In genomic region chr15:12795457-12795894, GRCm38 (mm10) we compare ENCODE assay signal across 9 mouse cellular contexts. TPM values are rescaled to one million over a fixed set of nuclear protein-coding genes. Genes with fewer than 3 reads are reported as not detected.
DNase-seq lines count a peak whose midpoint lies in the region; ATAC-seq lines count a peak whose summit lies in the region.
"Had no signal": no experiment of that assay in that cellular context is flagged by ENCODE, and none has a peak within 500 bp of the region (broad histone marks: within the 10 kb centered on the region; RNA-seq: fewer than 3 reads in every experiment).

No protein-coding gene starts in this region.

- peak; percentile 68 for DNase-seq in heart, adult 8-10 months (ENCODE audit: low spot score)
- DNase-seq in heart, postnatal 25 days (ENCODE audit: low spot score), result no peak
- peak; percentile 49 for DNase-seq in embryonic facial prominence, embryonic 10.5 days (ENCODE audit: low spot score)
- peak; percentile 36 to 78 for DNase-seq in layer of hippocampus, postnatal 14 days (ENCODE audit: low spot score in 2 of 2)
- peak; percentile 14 to 56 for DNase-seq in spleen, postnatal 10 days (ENCODE audit: low spot score in 2 of 2)

- WGBS in embryonic facial prominence, embryonic 10.5 days, result 5% methylated on average over 2 of the region's 2 CpGs
- WGBS in hindbrain, embryonic 15.5 days, result 3% methylated on average over 2 of the region's 2 CpGs
- WGBS in midbrain, embryonic 13.5 days, result 3% methylated on average over 2 of the region's 2 CpGs

- no peaks in the 10 kb centered on the region for H3K36me3 ChIP-seq in embryonic facial prominence, embryonic 10.5 days (replicated peaks)
- no peaks in the 10 kb centered on the region for H3K36me3 ChIP-seq in hindbrain, embryonic 15.5 days
- H3K36me3 ChIP-seq in midbrain, embryonic 13.5 days, result no peaks in the 10 kb centered on the region

- H3K9me3 ChIP-seq in embryonic facial prominence, embryonic 10.5 days, result no peaks in the 10 kb centered on the region
- H3K9me3 ChIP-seq in hindbrain, embryonic 15.5 days, result no peaks in the 10 kb centered on the region
- no peaks in the 10 kb centered on the region for H3K9me3 ChIP-seq in midbrain, embryonic 13.5 days

- no peak overlapping the region for H3K4me2 ChIP-seq in hindbrain, embryonic 15.5 days
- H3K4me2 ChIP-seq in midbrain, embryonic 13.5 days (replicated peaks), result no peak overlapping the region

- H3K27me3 ChIP-seq in embryonic facial prominence, embryonic 10.5 days (replicated peaks; ENCODE audit: low read depth, poor library complexity, severe bottlenecking), result 0 out of 2 replicates have a peak, but pooled peaks cover 3% of the 10 kb centered on the region
- no peaks in the 10 kb centered on the region for H3K27me3 ChIP-seq in hindbrain, embryonic 15.5 days
- H3K27me3 ChIP-seq in midbrain, embryonic 13.5 days, result no peaks in the 10 kb centered on the region

- no peaks in the 10 kb centered on the region for H3K4me1 ChIP-seq in embryonic facial prominence, embryonic 10.5 days
- H3K4me1 ChIP-seq in hindbrain, embryonic 15.5 days (replicated peaks), result no peaks in the 10 kb centered on the region
- H3K4me1 ChIP-seq in midbrain, embryonic 13.5 days (replicated peaks), result peaks cover 6% of the 10 kb centered on the region

- H3K9ac ChIP-seq in hindbrain, embryonic 15.5 days, result no peak overlapping the region
- no peak overlapping the region for H3K9ac ChIP-seq in midbrain, embryonic 13.5 days (replicated peaks)

- peak; percentile 84 for ATAC-seq in activated CD4-positive, CD25-positive, alpha-beta regulatory T cell, adult 4 months
- ATAC-seq in hindbrain, embryonic 15.5 days (ENCODE audit: low FRiP score, low read depth), result peak; percentile 64
- peak; percentile 69 for ATAC-seq in midbrain, embryonic 13.5 days

- intact Hi-C loops in heart, postnatal 25 days (cut with DNase I), result loop anchor here (1.0 to 10.0 kb wide), 3 partner anchors 209 to 601 kb away; no protein-coding TSS in a partner anchor

- no peak overlapping the region for H3K27ac ChIP-seq in embryonic facial prominence, embryonic 10.5 days (replicated peaks)
- H3K27ac ChIP-seq in hindbrain, embryonic 15.5 days (replicated peaks), result no peak overlapping the region
- no peak overlapping the region for H3K27ac ChIP-seq in midbrain, embryonic 13.5 days
- H3K27ac ChIP-seq: macrophage had no signal

- no peak overlapping the region for H3K4me3 ChIP-seq in embryonic facial prominence, embryonic 10.5 days
- no peak overlapping the region for H3K4me3 ChIP-seq in hindbrain, embryonic 15.5 days
- H3K4me3 ChIP-seq in midbrain, embryonic 13.5 days (replicated peaks), result no peak overlapping the region

RNA-seq across cellular contexts. Expression of gene 6030458C11Rik, which starts 29.0 kb away (rescaled TPM):
- 10 to 100 TPM; 13.7 to 15.1 (median 14.3) TPM for total RNA-seq in heart, adult 8-10 months (2022)
- 10 to 100 TPM; 12.6 to 13.5 TPM for total RNA-seq in heart, postnatal 25 days (2021)
- polyA plus RNA-seq in activated CD4-positive, CD25-positive, alpha-beta regulatory T cell, adult 4 months (2017; shearing (Covaris generic)), result 10 to 100 TPM; 31.4 to 34.2 TPM
- polyA plus RNA-seq in embryonic facial prominence, embryonic 10.5 days (2016; fragmentation: Nextera tagmentation; extraction: Ambion mirVana), result 49.5 and 50.5 TPM in 2 replicates
- 32.8 and 34.4 TPM in 2 replicates for polyA plus RNA-seq in hindbrain, embryonic 15.5 days (2015; fragmentation: Nextera tagmentation; extraction: Ambion mirVana)
- 10 to 100 TPM; 24.3 to 25.8 TPM for total RNA-seq in layer of hippocampus, postnatal 14 days (2021)
- 36.3 and 38.7 TPM in 2 replicates for polyA plus RNA-seq in midbrain, embryonic 13.5 days (2015; fragmentation: Nextera tagmentation; extraction: Ambion mirVana)

RNA-seq across cellular contexts. Expression of gene Drosha, which starts 29.1 kb away (rescaled TPM):
- total RNA-seq in heart, adult 8-10 months (2022), result 10 to 100 TPM; 33.7 to 42.1 (median 38.8) TPM
- total RNA-seq in heart, postnatal 25 days (2021), result 10 to 100 TPM; 35.2 to 35.8 TPM
- polyA plus RNA-seq in activated CD4-positive, CD25-positive, alpha-beta regulatory T cell, adult 4 months (2017; shearing (Covaris generic)), result 10 to 100 TPM; 12.0 to 15.7 TPM
- 82.0 and 86.2 TPM in 2 replicates for polyA plus RNA-seq in embryonic facial prominence, embryonic 10.5 days (2016; fragmentation: Nextera tagmentation; extraction: Ambion mirVana)
- polyA plus RNA-seq in hindbrain, embryonic 15.5 days (2015; fragmentation: Nextera tagmentation; extraction: Ambion mirVana), result 47.2 and 51.4 TPM in 2 replicates
- 10 to 100 TPM; 82.3 to 87.7 TPM for total RNA-seq in layer of hippocampus, postnatal 14 days (2021)
- polyA plus RNA-seq in midbrain, embryonic 13.5 days (2015; fragmentation: Nextera tagmentation; extraction: Ambion mirVana), result 54.1 and 57.7 TPM in 2 replicates

RNA-seq across cellular contexts. Expression of gene Pdzd2, which starts 55.8 kb away (rescaled TPM):
- total RNA-seq in heart, adult 8-10 months (2022), result 10 to 100 TPM; 65.7 to 97.5 (median 80.6) TPM
- 100 to 1,000 TPM in 1 of 2 experiments, 10 to 100 TPM in 1; 93.0 to 118 TPM for total RNA-seq in heart, postnatal 25 days (2021)
- polyA plus RNA-seq in activated CD4-positive, CD25-positive, alpha-beta regulatory T cell, adult 4 months (2017; shearing (Covaris generic)), result under 1 TPM; 0.17 to 0.26 TPM
- polyA plus RNA-seq in embryonic facial prominence, embryonic 10.5 days (2016; fragmentation: Nextera tagmentation; extraction: Ambion mirVana), result 2.6 and 3.6 TPM in 2 replicates
- polyA plus RNA-seq in hindbrain, embryonic 15.5 days (2015; fragmentation: Nextera tagmentation; extraction: Ambion mirVana), result 16.8 and 16.9 TPM in 2 replicates
- total RNA-seq in layer of hippocampus, postnatal 14 days (2021), result 10 to 100 TPM; 44.2 to 47.2 TPM
- 7.2 and 9.7 TPM in 2 replicates for polyA plus RNA-seq in midbrain, embryonic 13.5 days (2015; fragmentation: Nextera tagmentation; extraction: Ambion mirVana)
- polyA plus RNA-seq: macrophage had no signal
